Mouse (Mus musculus): Measurements from ENCODE around the gene Card10.

DNA sequence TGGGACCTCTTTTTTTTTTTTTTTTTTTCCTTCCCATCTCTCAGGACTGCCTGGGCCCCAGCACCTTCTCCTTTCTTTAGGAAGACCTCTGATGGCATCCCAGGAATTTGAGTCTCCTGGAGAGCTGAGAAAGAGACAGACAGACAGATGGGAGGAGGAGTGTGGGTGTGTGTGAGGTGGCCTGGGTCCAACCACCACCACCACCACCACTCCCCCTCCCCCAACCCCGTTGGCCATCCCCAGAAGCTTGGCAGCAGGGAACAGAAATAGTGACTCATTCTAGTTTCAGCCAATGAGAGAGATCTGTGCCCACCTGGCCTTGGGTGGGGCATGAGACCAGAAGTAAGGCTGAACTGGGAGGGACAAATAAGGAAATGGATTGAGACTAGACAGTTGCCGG lies 3.8 kb upstream of the Card10 start:
- TF ChIP-seq CTCF (IDR thresholded peaks at IDR 0.05; ENCODE audit: insufficient read depth, low read depth, low read length) (no peak), POLR2A (IDR thresholded peaks at IDR 0.05; ENCODE audit: insufficient read depth, low read depth, low read length) (no peak)
